Mouse (Mus musculus) embryonic fibroblast, embryonic 13.5 days (primary cell): ENCODE data around the gene Efna1. TPM values are rescaled to one million over a fixed set of nuclear protein-coding genes. Genes with fewer than 3 reads are reported as not detected.

ENCODE experiments used
- H3K27ac ChIP-seq: 2 replicates; pipeline ENCODE4 v1.5.1; 2012; ENCODE audit warnings: low read length, control low read depth, inconsistent platforms; ENCODE audit not compliant: insufficient read depth
- H3K4me1 ChIP-seq: 2 replicates; pipeline ENCODE4 v1.6.1; 2011; ENCODE audit warnings: low read length; ENCODE audit not compliant: control insufficient read depth, insufficient read depth
- H3K4me3 ChIP-seq: 2 replicates; pipeline ENCODE4 v1.5.1; 2011; ENCODE audit warnings: mild to moderate bottlenecking, control low read depth, low read length; ENCODE audit not compliant: insufficient read depth
- CTCF ChIP-seq: IDR thresholded peaks from 2 replicates; pipeline ENCODE4 v1.5.1; 2011; ENCODE audit warnings: mild to moderate bottlenecking, control low read depth, low read length, moderate library complexity, borderline replicate concordance; ENCODE audit not compliant: insufficient read depth
- POLR2A ChIP-seq: IDR thresholded peaks from 2 replicates; pipeline ENCODE4 v1.6.1; 2011; ENCODE audit warnings: low read depth, mild to moderate bottlenecking, control low read depth, low read length, moderate library complexity
- polyA plus RNA-seq: library from polyadenylated mRNA; stranded (reverse); fragments of >200 nt; gene quantifications from 2 replicates; pipeline ENCODE4 v1.2.4, GENCODE M21; 2011; ENCODE audit warnings: low read depth; ENCODE audit not compliant: missing spikeins, insufficient read length

Efna1 gene
- polyA plus RNA-seq, 1 experiment: 7.1 TPM

GRCm38 (mm10) chr3:89282291-89282643, 1.3 kb upstream of the Efna1 start:
- Histone ChIP-seq H3K27ac (no peak overlapping the region), H3K4me3 (no peak overlapping the region), H3K4me1 (peaks cover 2% of the 10 kb centered on the region; the same call in 1 of the 2 replicates)
- TF ChIP-seq POLR2A (no peak), CTCF (no peak)

DNA sequence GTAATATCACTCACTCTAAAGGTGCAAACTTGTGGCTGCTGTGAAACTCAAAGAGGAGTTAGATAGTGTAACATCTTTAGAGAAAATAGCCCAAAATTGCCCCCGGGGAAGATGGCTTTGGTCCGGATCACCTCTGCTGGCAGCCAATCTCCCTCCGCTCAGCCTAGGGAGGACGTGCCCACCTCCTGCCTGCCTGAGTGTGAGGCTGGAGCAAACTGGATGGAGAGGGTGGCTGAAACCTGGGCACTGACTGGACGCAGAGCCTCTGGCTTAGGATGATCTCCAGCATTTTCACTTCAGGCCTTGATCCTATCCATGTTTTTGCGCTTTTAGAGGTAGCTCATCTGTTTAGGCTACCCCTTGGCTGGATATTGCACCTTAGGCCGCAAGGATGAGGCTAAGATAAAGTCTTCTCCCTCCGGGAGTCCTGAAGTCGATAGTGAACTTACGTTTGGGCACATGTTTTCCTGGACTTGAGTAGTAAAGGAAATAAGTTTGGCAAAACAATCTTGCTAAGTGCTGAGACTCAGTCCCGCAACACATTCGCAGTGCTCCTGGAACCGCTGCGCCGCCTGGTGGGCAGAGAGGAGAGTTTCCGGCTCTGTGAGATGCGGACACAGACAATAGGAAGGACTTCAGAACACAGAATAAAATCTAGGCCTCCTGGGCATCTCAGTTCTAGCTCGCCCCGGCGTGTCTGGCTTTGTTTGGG, 793 bp upstream of the Efna1 start:
- Histone ChIP-seq H3K27ac (no peak overlapping the region), H3K4me1 (peaks cover 2% of the 10 kb centered on the region; the same call in 1 of the 2 replicates), H3K4me3 (no peak overlapping the region)
- TF ChIP-seq POLR2A: no peak
- TF ChIP-seq CTCF: peak; percentile 95

- peak overlapping the region; percentile 54 for H3K4me3 ChIP-seq
- H3K4me1 ChIP-seq: peaks cover 2% of the 10 kb centered on the region; the same call in 1 of the 2 replicates
- no peak for TF ChIP-seq POLR2A
- TF ChIP-seq CTCF: no peak
- no peak overlapping the region for H3K27ac ChIP-seq
Measured at GRCm38 (mm10) chr3:89280050-89280605, 814 bp downstream of the Efna1 start.

- Histone ChIP-seq H3K4me3 (peak overlapping the region; percentile 54), H3K4me1 (peaks cover 2% of the 10 kb centered on the region; the same call in 1 of the 2 replicates)
Measured at GRCm38 (mm10) chr3:89279153-89279890, 1.6 kb downstream of the Efna1 start.

GRCm38 (mm10) chr3:89278643-89279042, 2.3 kb downstream of the Efna1 start:
- Histone ChIP-seq H3K4me3 (peak overlapping the region; percentile 49), H3K4me1 (peaks cover 2% of the 10 kb centered on the region; the same call in 1 of the 2 replicates), H3K27ac (no peak overlapping the region)
- TF ChIP-seq CTCF (no peak), POLR2A (no peak)

More at GRCm38 (mm10) chr3:89279153-89279890, 1.6 kb downstream of the Efna1 start:
- no peak for TF ChIP-seq CTCF
- TF ChIP-seq POLR2A: peak; percentile 94
- no peak overlapping the region for H3K27ac ChIP-seq

DNA sequence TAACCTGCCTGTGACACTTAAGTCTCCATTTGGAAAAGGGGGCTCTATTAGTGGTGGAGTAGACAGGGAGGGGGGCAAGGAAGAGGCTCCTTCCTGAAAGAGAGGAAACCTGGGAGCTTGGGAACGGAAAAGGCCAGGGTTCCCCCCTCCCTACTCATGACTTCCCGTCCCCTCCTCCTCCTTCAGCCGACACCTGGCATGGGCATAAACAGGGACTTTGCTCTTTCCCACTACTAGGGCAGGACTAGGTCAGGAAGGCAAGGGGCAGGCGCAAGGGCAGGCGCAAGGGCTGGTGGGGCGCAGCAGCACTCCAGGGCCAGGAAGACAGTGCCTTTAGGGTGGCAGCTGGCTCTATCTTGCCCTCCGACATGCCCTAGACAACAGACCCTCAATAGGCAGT, 2.8 kb downstream of the Efna1 start:
- peak overlapping the region; percentile 49 for H3K4me3 ChIP-seq
- TF ChIP-seq CTCF: no peak
- no peak for TF ChIP-seq POLR2A
- H3K4me1 ChIP-seq: peaks cover 2% of the 10 kb centered on the region; the same call in 1 of the 2 replicates
- H3K27ac ChIP-seq: no peak overlapping the region

DNA sequence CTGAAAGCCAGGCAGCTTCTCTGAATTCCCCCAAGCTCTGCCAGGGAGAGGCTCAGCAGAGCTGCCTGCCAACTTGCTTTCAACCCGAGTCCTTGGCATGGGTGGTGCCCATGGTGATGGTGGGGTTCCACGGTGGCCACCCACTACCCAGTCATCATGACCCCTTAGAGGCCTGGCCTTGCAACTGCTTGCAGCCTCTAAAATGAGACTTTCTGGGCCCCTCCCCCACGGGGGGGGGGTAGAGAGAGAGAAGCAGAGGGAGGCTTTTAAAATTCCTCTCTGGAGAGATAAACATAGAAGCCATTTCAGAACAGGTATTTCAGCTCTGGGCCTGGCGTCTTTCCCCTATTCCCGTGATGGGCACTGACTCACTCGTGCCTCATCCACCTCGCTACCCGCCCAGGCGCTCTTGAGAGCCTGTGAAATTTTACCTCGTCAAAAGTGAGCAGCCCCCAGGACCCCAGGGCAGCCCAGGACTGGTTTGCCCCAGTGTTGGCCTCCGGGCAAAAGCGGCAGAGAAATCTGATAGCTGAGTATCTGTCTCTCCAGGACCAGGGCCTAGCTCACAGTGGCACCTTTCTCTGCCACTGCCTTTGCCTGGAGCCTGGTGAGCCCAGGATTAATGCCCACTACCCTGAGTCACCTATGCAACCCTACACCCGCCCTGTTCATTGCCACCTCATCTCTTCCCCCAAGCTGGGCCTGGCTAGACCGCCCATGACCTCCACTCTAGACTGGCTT, 3.5 kb downstream of the Efna1 start:
- TF ChIP-seq POLR2A (no peak), CTCF (no peak)
- no peak overlapping the region for H3K4me3 ChIP-seq
- H3K4me1 ChIP-seq: peaks cover 2% of the 10 kb centered on the region; the same call in 1 of the 2 replicates
- no peak overlapping the region for H3K27ac ChIP-seq

- peaks cover 2% of the 10 kb centered on the region; the same call in 1 of the 2 replicates for H3K4me1 ChIP-seq
- no peak for TF ChIP-seq POLR2A
- TF ChIP-seq CTCF: no peak
Measured at GRCm38 (mm10) chr3:89276061-89276460, 4.9 kb downstream of the Efna1 start.

DNA sequence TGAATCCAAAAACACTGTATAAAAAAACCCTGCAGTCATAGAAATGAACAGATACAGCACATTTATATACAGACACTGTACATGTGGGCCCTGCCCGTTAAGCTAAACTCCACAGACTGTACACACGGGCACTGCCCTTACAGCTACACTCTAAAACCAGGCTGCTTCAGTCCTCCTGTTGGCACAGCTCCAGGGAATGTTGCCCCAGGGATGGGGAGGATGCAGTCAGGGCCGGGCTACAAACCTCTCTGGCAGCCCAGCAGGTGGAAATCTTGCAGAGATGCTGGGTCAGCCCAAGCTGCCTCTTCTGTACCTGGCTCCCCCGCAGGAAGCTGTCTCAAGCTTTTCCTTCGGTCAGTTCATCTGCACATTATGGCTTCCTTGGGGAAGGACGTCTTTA, 9.2 kb downstream of the Efna1 start:
- H3K27ac ChIP-seq: no peak overlapping the region
- no peak overlapping the region for H3K4me3 ChIP-seq
- TF ChIP-seq POLR2A (no peak), CTCF (no peak)
- H3K4me1 ChIP-seq: peaks cover 4% of the 10 kb centered on the region; the same call in 1 of the 2 replicates

More at GRCm38 (mm10) chr3:89276061-89276460, 4.9 kb downstream of the Efna1 start:
- Histone ChIP-seq H3K27ac (no peak overlapping the region), H3K4me3 (no peak overlapping the region)

DNA sequence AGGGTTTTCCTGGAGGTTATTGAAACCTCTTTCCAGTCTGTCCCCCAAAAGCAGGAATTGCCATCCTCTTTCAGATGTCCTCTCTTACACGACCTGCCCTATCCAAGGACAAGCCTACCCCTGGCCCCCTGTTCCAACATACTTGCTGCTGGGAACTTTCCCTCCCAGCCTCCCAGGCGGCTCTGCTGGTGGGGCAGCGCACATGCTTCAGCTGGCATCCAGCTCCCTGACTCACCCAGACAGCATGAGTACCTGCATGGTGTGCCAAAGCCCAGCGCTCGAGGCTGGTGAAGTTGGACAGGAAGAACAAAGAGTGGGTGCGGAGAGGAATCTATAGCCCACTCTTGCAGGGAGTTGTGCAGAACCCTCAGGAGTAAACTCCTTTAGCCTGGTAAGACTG, 10.1 kb downstream of the Efna1 start:
- Histone ChIP-seq H3K4me1 (peaks cover 4% of the 10 kb centered on the region; the same call in 1 of the 2 replicates), H3K27ac (peak overlapping the region; percentile 78), H3K4me3 (no peak overlapping the region)
- no peak for TF ChIP-seq POLR2A
- TF ChIP-seq CTCF: no peak
